Mouse (Mus musculus): Measurements from ENCODE around the gene Amz1.

Gene Amz1

GRCm38 (mm10) chr5:140800288-140800923 is 76.5 kb downstream of the Amz1 start:
- DNase-seq (ENCODE audit: low spot score in 2 of 2) = no peak

GRCm38 (mm10) chr5:140801782-140802181 is 77.9 kb downstream of the Amz1 start:
- DNase-seq (ENCODE audit: low spot score in 2 of 2) = no peak

- no peak for DNase-seq (ENCODE audit: low spot score in 2 of 2)
These were observed 82.3 kb downstream of the Amz1 start for GRCm38 (mm10) chr5:140806252-140806651.

- DNase-seq (ENCODE audit: low spot score in 2 of 2) = no peak
These were observed 83.0 kb downstream of the Amz1 start for GRCm38 (mm10) chr5:140806939-140807338.

Data from urinary bladder, adult 18-20 months (tissue).